Mouse (Mus musculus) heart, adult 8-10 months (tissue): Measurements from ENCODE around the gene Xrcc2. TPM values are rescaled to one million over a fixed set of nuclear protein-coding genes. Genes with fewer than 3 reads are reported as not detected.
"Not testable (repeated sequence)": the region's sequence is repeated elsewhere in the genome, so short reads cannot be mapped to it uniquely, and the experiment has no call there.

ENCODE experiments used
- DNase-seq: peaks from one replicate; pipeline ENCODE4 v3.0.0; 2022; ENCODE audit warnings: low spot score
- total RNA-seq, 4 experiments: library from RNA; stranded (reverse); gene quantifications; 2 replicates each; pipeline ENCODE4 v1.2.4; 2022

Gene Xrcc2
- 1 to 10 TPM; 4.8 to 6.3 (median 5.8) TPM for total RNA-seq

GRCm38 (mm10) chr5:25705567-25706349, at the start of gene Xrcc2:
Gene Xrcc2, minus strand, starts transcription at chr5:25705825.
- DNase-seq: peak; percentile 95

GRCm38 (mm10) chr5:25754236-25754766, 48.7 kb upstream of the Xrcc2 start:
- peak; percentile 49 for DNase-seq

GRCm38 (mm10) chr5:25753556-25754235, 48.1 kb upstream of the Xrcc2 start:
- DNase-seq: no peak

- DNase-seq: peak; percentile 72
Measured at GRCm38 (mm10) chr5:25752862-25753261, 47.2 kb upstream of the Xrcc2 start.

- DNase-seq: no peak
Measured at GRCm38 (mm10) chr5:25751552-25751951, 45.9 kb upstream of the Xrcc2 start.

GRCm38 (mm10) chr5:25748613-25749012, 43.0 kb upstream of the Xrcc2 start:
- DNase-seq: no peak

- DNase-seq: no peak
Measured at GRCm38 (mm10) chr5:25747904-25748303, 42.3 kb upstream of the Xrcc2 start.

- not testable (repeated sequence) for DNase-seq
Measured at GRCm38 (mm10) chr5:25738902-25739301, 33.3 kb upstream of the Xrcc2 start.

GRCm38 (mm10) chr5:25738448-25738847, 32.8 kb upstream of the Xrcc2 start:
- no peak for DNase-seq

GRCm38 (mm10) chr5:25735861-25736260, 30.2 kb upstream of the Xrcc2 start:
- no peak for DNase-seq

GRCm38 (mm10) chr5:25734318-25734717, 28.7 kb upstream of the Xrcc2 start:
- peak; percentile 42 for DNase-seq

- DNase-seq: no peak
Measured at GRCm38 (mm10) chr5:25724134-25724675, 18.6 kb upstream of the Xrcc2 start.

- peak; percentile 19 for DNase-seq
Measured at GRCm38 (mm10) chr5:25723016-25723415, 17.4 kb upstream of the Xrcc2 start.

GRCm38 (mm10) chr5:25719390-25719789, 13.8 kb upstream of the Xrcc2 start:
- DNase-seq: no peak

GRCm38 (mm10) chr5:25713001-25713706, 7.5 kb upstream of the Xrcc2 start:
- not testable (repeated sequence) for DNase-seq

GRCm38 (mm10) chr5:25704702-25705566, 691 bp downstream of the Xrcc2 start:
- no peak for DNase-seq

GRCm38 (mm10) chr5:25697941-25698340, 7.7 kb downstream of the Xrcc2 start:
- DNase-seq: no peak

- no peak for DNase-seq
Measured at GRCm38 (mm10) chr5:25696256-25696655, 9.4 kb downstream of the Xrcc2 start.

GRCm38 (mm10) chr5:25695786-25696185, 9.8 kb downstream of the Xrcc2 start:
- no peak for DNase-seq

GRCm38 (mm10) chr5:25671696-25672520, 33.7 kb downstream of the Xrcc2 start:
- DNase-seq: no peak
